Mouse (Mus musculus) CH12F3 (cell line): ENCODE data around the gene Copz2.
"Not testable (repeated sequence)": the region's sequence is repeated elsewhere in the genome, so short reads cannot be mapped to it uniquely, and the experiment has no call there.

Experiments
- in situ Hi-C: fragments of 300-500 bp; cut with MboI; formaldehyde crosslinking; loops from 2 replicates; pipeline ENCODE4 v1.14.3; 2020; ENCODE audit warnings: low sequenced_read_pairs

Gene Copz2

GRCm38 (mm10) chr11:96828881-96829280 lies 20.8 kb upstream of the Copz2 start:
- in situ Hi-C loops = no loop called here

GRCm38 (mm10) chr11:96829403-96829812 lies 20.3 kb upstream of the Copz2 start:
- in situ Hi-C loops = no loop called here

DNA sequence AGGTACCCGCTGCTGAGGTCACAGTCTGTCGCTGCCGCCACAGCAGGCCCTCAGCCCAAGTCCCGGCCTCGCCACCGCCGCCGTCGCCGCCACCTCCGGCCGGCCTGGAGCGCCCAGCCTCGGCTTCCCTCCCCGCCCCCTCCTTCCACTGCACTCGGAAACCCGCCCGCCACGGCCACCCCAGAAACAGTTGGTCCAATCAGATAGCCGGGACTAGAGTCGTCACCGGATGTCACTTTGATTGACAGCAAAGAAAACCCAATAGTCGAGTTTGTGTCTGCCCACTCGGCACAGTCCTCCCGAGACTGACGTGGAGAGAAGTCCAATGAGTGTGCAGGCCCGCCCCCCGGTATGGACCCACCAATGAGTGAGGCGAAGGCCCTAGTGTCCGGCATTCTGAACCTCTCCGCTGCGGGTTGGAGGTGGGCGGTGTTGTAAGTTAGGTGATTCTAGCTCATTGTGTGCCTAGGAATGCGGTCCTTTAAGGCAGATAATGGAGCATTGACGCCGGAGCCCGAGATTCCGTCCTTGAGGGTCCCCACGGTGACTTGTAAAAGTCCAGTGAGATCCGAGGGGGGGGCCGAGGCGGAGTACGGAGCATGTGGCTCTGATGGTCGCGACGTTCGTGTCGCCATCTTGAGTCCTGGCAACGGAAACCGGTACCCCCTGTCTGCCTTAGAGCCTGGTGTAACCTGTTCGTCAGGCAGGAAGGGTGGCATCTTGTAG lies 19.7 kb upstream of the Copz2 start, which contains the start of gene Nfe2l1:
Nfe2l1 (minus strand) TSS at position 156 of the 726 bp plus-strand sequence.
- in situ Hi-C loops = no loop called here

DNA sequence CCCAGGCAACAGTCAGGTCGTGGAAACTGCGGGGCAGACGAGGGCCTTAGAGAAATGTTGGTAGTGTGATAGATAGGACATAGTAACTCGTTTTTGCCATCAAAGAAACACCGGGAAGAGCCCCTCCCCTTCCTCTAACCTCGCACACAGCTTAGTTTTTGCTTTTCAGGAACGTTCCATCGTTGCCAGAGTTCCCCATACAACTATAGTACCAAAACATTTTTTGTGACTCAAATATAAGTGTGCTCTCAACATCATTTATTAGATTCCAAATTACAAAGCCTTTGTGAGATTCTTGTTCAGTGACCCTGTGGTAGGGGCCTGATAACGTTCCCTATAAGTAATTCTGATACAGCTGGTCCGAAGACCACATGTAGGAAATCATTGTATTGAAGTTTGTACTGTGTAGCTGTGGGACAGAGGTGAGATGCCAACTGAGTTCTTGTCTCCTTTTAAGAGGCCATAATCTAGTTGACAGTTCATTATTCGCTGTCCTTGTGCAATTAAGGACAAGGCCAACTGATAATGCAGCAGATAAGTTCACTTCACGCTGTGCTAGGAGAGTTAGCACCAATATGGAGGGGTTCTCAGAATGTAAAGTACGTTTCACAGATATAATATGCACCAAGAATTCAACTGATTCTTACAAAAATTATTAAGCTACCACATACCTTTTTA lies 19.0 kb upstream of the Copz2 start:
- in situ Hi-C loops = no loop called here

DNA sequence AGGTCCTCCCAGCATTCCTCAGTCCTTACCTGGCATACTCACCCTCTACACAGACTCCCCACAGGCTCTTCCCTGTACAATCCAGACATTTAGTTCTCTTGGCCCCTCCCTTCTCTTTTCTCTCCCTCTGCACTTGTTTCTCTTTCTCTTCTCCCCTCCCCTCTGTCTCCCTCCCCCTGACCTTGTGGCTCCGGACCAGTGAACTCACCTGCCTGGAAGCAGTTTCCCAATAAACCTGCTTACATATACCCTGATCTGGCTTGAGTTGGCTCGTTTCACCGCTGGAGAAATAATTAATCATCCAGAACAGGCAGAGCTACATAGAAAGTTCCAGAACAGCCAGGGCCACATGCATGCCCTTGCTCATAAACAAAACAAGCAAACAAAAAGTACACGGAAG lies 18.2 kb upstream of the Copz2 start:
- in situ Hi-C loops = no loop called here

- in situ Hi-C loops = no loop called here
Measured at GRCm38 (mm10) chr11:96832541-96832940, 17.1 kb upstream of the Copz2 start.

DNA sequence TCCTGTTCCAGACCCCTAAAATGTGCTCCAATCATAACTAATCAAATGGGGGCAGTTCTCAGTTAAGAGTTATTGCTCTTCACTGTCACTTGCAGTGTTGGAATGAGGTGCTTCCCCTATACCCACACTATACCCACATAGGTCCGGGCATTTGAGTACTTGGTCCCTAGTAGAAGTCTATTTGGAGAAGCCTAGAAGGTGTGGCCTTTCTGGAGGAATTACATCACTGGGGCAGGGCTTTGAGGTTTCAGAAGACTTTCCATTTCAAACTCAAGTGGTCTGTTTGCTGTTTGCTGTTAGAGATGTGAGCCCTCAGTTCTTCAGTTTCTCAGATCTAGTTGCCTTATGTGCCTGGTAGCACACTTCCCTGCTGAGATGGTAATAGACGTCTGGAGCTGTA lies 16.7 kb upstream of the Copz2 start:
- in situ Hi-C loops = no loop called here

DNA sequence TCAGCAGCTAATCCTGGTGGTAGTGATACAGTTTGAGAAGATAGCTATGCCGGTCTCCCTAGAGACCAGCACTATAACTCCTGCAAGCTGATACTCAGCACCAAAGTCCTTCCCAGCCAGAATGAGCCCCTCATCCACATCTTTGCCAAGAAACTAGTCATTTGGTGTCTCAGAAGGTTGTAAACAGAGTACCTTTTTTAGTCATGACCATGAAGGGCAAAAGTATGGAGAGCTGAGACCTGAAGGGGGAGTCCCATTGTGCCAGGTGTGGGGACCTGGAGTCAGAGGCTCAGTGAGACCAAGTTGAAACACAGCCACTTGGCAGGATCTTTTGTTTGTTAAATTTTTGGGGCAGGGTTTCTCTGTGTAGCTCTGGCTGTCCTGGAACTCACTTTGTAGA lies 15.5 kb upstream of the Copz2 start:
- in situ Hi-C loops = no loop called here

- in situ Hi-C loops = no loop called here
Measured at GRCm38 (mm10) chr11:96837298-96837697, 12.4 kb upstream of the Copz2 start.

DNA sequence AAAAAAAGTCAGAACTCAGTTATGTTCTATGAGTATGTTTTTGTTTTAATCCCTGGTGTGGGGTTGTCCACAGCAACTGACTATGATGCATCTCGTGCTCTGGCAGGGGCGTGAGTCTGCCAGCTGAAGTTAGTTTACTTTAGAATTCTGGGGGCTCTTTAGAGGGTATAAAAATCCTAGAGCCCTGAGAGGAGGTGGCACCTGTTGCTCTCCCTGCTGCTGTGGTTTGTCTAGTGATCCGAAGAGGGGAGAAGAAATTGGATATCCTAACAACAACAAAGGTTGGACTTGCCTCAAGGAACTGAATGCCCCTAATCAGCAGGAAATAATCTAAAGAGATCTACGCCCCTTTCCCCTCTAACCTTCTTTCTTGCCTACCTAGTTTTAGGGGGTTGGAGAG lies 11.3 kb upstream of the Copz2 start:
- in situ Hi-C loops = no loop called here

DNA sequence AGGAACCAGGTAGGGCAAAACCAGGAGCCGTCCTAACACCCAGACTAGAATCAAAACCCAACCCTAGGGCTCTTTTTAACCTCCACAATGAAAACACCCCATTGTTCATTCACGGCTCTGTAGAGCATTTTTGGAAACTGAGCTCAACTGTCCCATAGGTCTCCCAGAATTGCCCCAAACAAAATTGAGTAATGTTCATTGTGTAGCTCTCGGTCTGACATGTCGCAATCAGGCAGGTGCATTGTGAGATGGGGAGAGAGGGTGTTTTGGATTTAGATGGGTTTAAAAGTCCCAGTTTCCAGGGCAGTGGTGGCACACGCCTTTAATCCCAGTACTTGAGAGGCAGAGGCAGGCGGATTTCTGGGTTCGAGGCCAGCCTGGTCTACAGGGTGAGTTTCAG lies 10.2 kb upstream of the Copz2 start:
- in situ Hi-C loops = no loop called here

GRCm38 (mm10) chr11:96839877-96840276 lies 9.8 kb upstream of the Copz2 start:
- in situ Hi-C loops = no loop called here

GRCm38 (mm10) chr11:96840290-96840689 lies 9.4 kb upstream of the Copz2 start:
- in situ Hi-C loops = no loop called here

- in situ Hi-C loops = no loop called here
Measured at GRCm38 (mm10) chr11:96843627-96844026, 6.0 kb upstream of the Copz2 start.

- in situ Hi-C loops = no loop called here
Measured at GRCm38 (mm10) chr11:96847240-96847639, 2.4 kb upstream of the Copz2 start.

DNA sequence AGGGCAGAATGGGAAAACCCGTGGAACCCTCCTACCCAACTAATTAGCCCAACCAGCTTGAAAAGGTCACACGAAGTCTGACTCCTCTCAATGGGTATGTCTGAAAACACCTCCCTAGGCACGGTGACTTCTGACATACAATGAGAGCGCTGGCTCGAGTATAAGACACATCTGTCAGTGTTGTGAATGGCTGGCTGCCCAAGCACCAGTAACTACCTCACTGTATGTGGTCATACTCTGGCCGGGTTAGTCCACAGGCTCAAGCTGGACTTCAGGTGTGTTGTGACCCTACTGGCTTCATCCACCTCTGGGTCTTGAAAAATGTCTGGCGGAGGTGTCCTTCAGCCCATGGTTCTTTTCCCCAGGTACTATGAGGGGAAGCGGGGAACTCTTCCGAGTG lies 976 bp upstream of the Copz2 start:
- in situ Hi-C loops = no loop called here

DNA sequence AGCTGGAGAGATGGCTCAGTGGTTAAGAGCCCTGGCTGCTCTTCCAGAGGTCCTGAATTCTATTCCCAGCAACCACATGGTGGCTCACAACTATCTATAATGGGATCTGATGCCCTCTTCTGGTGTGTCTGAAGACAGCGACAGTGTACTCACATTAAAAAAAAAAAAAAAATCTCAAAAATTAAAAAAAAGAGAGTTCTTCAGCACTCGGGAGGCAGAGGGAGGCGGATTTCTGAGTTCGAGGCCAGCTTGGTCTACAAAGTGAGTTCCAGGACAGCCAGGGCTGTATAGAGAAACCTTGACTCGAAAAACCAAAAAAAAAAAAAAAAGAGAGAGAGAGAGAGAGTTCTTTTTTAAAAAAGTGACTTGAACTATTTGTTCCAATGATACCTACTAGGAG lies 525 bp upstream of the Copz2 start:
- in situ Hi-C loops = not testable (repeated sequence)

DNA sequence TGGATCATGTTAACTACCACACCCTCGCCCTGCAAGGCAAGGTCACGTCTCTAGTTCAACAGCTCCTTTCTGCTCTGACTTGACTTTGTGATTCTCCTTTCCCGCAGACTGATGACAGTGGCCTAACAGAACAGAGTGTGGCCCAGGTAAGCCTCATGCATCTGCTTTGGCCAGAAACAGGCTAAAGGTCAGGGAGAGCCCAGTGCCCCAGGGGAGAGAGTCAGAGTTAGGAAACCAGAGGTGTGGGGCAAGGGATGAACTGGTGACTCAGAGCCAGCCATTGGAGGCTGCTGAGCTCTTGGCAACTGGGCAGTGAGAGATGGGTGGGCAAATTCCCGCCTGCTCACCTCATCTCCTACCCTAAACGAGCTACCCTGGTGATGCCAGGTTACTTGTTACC lies 7.8 kb downstream of the Copz2 start:
- in situ Hi-C loops = loop anchor here (10.0 to 25.0 kb wide), 3 partner anchors 63 to 570 kb away; partner anchors contain the start of genes Hoxb6, Hoxb7 and Hoxb8

DNA sequence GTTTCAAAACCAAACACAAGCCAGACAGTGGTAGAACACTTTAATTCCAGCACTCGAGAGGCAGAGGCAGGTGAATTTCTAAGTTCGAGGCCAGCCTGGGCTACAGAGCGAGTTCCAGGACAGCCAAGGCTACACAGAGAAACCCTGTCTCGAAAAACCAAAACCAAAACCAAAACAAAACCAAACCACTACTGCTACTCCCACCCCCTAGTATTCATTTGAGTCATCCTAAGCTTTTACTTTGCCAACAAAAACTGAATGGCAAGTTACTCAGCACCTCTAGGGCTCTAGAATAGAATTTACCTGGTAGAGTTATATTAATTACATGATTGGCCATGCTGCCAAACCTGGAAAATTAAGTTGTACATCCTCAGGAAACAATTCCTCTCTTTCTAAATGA lies 10.0 kb downstream of the Copz2 start:
- in situ Hi-C loops = loop anchor here (5.0 to 25.0 kb wide), 5 partner anchors 55 to 572 kb away; partner anchors contain the start of genes Cdk5rap3, Hoxb6, Hoxb7 and Hoxb8

DNA sequence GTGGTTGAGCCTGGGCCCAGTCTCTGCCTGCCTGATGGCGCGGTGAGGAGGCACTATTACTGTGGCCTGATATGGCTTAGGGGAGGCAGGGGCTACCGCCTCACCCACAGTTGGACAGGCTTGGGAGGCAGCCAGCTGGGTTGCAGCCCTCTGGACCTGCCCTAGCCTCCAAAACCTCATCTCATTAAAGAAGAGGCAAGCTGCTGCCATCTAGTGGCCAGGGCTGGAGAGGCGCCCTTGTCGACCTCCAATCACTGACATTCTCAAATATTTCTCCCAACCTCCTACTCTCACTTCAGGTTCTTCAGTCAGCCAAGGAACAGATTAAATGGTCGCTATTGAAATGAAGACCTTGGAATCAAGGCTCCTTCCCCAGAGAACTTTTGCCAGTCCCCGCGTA lies 10.9 kb downstream of the Copz2 start:
- in situ Hi-C loops = loop anchor here (5.0 to 25.0 kb wide), 4 partner anchors 54 to 573 kb away; partner anchors contain the start of genes Cdk5rap3, Hoxb6, Hoxb7 and Hoxb8

- in situ Hi-C loops = loop anchor here (5.0 to 25.0 kb wide), 4 partner anchors 53 to 574 kb away; partner anchors contain the start of genes Cdk5rap3, Hoxb6, Hoxb7 and Hoxb8
Measured at GRCm38 (mm10) chr11:96861446-96861845, 11.8 kb downstream of the Copz2 start.

- in situ Hi-C loops = loop anchor here (5.0 to 25.0 kb wide), 4 partner anchors 53 to 575 kb away; partner anchors contain the start of genes Cdk5rap3, Hoxb6, Hoxb7 and Hoxb8
Measured at GRCm38 (mm10) chr11:96861878-96862289, 12.2 kb downstream of the Copz2 start.
